Mouse (Mus musculus): ENCODE data around the gene Neu2.

GRCm38 (mm10) chr1:87637121-87637877 is 127.6 kb downstream of the Neu2 start:
- no peak for TF ChIP-seq POLR2A (IDR thresholded peaks at IDR 0.05; ENCODE audit: insufficient read depth, low read depth, low read length)
- TF ChIP-seq CTCF (IDR thresholded peaks at IDR 0.05; ENCODE audit: insufficient read depth, low read depth, low read length): no peak

Measured in olfactory bulb, adult 2 months (tissue).